Mouse (Mus musculus): Measurements from ENCODE around the gene Mdk.

DNA sequence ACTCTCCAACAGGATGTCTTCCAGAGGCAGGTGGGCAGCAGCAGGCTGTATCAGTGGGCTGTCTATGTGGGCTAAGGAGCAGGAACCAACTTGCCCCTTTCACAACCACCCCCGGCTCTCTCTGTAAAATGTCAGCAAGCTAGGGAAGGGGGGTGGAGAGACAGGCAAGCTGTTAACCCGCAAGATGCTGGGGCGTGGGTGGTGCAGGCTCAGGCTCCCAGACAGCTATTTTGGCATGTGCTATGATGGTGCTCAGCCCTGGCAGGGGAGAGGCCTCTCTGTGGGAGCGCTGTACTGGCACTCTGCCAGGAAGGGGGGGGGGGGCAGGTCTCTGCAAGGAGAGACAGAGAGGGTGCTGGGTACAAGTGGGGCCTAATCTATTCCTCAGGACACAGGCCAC is 25.0 kb upstream of the Mdk start:
- TF ChIP-seq NANOG (IDR thresholded peaks at IDR 0.05; ENCODE audit: borderline replicate concordance, low read length) = no peak
- no peak for TF ChIP-seq CTCF (conservative IDR thresholded peaks at IDR 0.05; ENCODE audit: low read length)
- TF ChIP-seq POU5F1 (IDR thresholded peaks at IDR 0.05; ENCODE audit: borderline replicate concordance, low read length) = no peak

All from E14TG2a.4 (cell line).